Comparison of ENCODE assay signal across 13 mouse cellular contexts in the genomic region with DNA sequence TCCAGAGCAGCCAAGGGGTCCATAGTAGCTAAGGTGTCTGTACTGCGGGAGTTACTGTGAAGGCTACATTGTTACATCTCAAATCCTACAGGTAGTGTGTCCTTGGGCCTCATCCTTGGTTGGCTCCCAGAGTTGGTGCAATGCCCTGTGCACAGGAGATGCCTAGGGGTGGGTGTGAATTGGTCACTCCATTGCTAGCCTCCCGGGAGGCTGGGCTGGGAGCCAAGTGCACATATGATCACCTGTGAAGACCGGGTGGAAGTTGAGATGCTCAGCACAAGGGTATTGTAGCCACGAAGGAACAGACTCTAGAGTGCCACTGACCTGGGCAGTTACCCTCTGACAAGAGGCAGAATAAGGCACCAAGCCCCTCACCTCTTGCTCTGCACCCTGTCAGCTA. TPM values are rescaled to one million over a fixed set of nuclear protein-coding genes. Genes with fewer than 3 reads are reported as not detected.
A peak's percentile ranks its signal among the peaks of the same experiment; 100 is the strongest.
DNase-seq lines count a peak whose midpoint lies in the region; ATAC-seq and TF ChIP-seq lines count a peak whose summit lies in the region.
"Had no signal": no experiment of that assay in that cellular context is flagged by ENCODE, and none has a peak within 500 bp of the region (broad histone marks: within the 10 kb centered on the region; RNA-seq: fewer than 3 reads in every experiment).

No protein-coding gene starts in this region.

- no peak overlapping the region for H3K4me3 ChIP-seq in kidney, embryonic 16.5 days (ENCODE audit: low read length)
- no peak overlapping the region for H3K4me3 ChIP-seq in heart, postnatal 0 days (ENCODE audit: low read depth, low read length)
- H3K4me3 ChIP-seq: forebrain, embryonic 12.5 days; limb, embryonic 13.5 days had no signal

- peaks cover 53% of the 10 kb centered on the region for H3K4me1 ChIP-seq in kidney, embryonic 16.5 days (ENCODE audit: insufficient read depth, low read length)
- H3K4me1 ChIP-seq in heart, postnatal 0 days (ENCODE audit: control insufficient read depth, insufficient read depth) = peaks cover 19% of the 10 kb centered on the region

- H3K9me3 ChIP-seq in kidney, embryonic 16.5 days (ENCODE audit: low read length) = no peaks in the 10 kb centered on the region
- H3K9me3 ChIP-seq in heart, postnatal 0 days (replicated peaks; ENCODE audit: control insufficient read depth, low read length) = no peaks in the 10 kb centered on the region
- H3K9me3 ChIP-seq: forebrain, embryonic 12.5 days; limb, embryonic 13.5 days had no signal

- no peak for ATAC-seq in kidney, embryonic 16.5 days (ENCODE audit: low FRiP score, low TSS enrichment)
- ATAC-seq in heart, postnatal 0 days (ENCODE audit: insufficient read depth, low read depth) = no peak
- ATAC-seq: hindbrain, embryonic 16.5 days had no signal

- no peaks in the 10 kb centered on the region for H3K36me3 ChIP-seq in kidney, embryonic 16.5 days (ENCODE audit: insufficient read depth, low read length)
- no peaks in the 10 kb centered on the region for H3K36me3 ChIP-seq in heart, postnatal 0 days (replicated peaks; ENCODE audit: control insufficient read depth, insufficient read depth, low read length)
- H3K36me3 ChIP-seq: forebrain, embryonic 12.5 days; limb, embryonic 13.5 days had no signal

- no peak for TF ChIP-seq CTCF in heart, postnatal 0 days (IDR thresholded peaks at IDR 0.05; ENCODE audit: low read depth)

- peak; percentile 92 for DNase-seq in heart, adult 11 months
- DNase-seq in heart, postnatal 4 days = no peak
- DNase-seq in kidney, adult 9 months = no peak
- peak; percentile 38 for DNase-seq in 3T3-L1 (ENCODE audit: low read depth, low spot score)
- no peak for DNase-seq in heart, postnatal 0 days (ENCODE audit: low spot score)
- DNase-seq in B cell, adult 2 months = no peak
- no peak for DNase-seq in right cerebral cortex, adult 18-20 months
- DNase-seq: midbrain, embryonic 14.5 days had no signal

- 66% methylated on average over 4 of the region's 4 CpGs for WGBS in kidney, embryonic 16.5 days
- 43% methylated on average over 4 of the region's 4 CpGs for WGBS in heart, postnatal 0 days

- no peak overlapping the region for H3K4me2 ChIP-seq in kidney, embryonic 16.5 days (replicated peaks; ENCODE audit: low read depth, low read length)
- no peak overlapping the region for H3K4me2 ChIP-seq in heart, postnatal 0 days (ENCODE audit: low read depth, low read length)
- H3K4me2 ChIP-seq: forebrain, embryonic 12.5 days; limb, embryonic 13.5 days had no signal

- H3K27me3 ChIP-seq in kidney, embryonic 16.5 days (ENCODE audit: insufficient read depth, low read length) = no peaks in the 10 kb centered on the region
- no peaks in the 10 kb centered on the region for H3K27me3 ChIP-seq in heart, postnatal 0 days (ENCODE audit: control insufficient read depth, insufficient read depth, low read length)
- H3K27me3 ChIP-seq: forebrain, embryonic 12.5 days; limb, embryonic 13.5 days had no signal

- no peak for TF ChIP-seq EP300 in heart, postnatal 0 days (IDR thresholded peaks at IDR 0.05; ENCODE audit: low read depth)

- H3K9ac ChIP-seq in kidney, embryonic 16.5 days (replicated peaks; ENCODE audit: low read length) = no peak overlapping the region
- H3K9ac ChIP-seq in heart, postnatal 0 days (replicated peaks; ENCODE audit: low read depth, low read length) = peak overlapping the region; percentile 44; the same call in 1 of the 2 replicates
- H3K9ac ChIP-seq: forebrain, embryonic 12.5 days; limb, embryonic 13.5 days had no signal

- H3K27ac ChIP-seq in kidney, embryonic 16.5 days (ENCODE audit: low read length) = peak overlapping the region; percentile 73
- H3K27ac ChIP-seq in heart, postnatal 0 days (ENCODE audit: low read depth) = peak overlapping the region; percentile 75
- H3K27ac ChIP-seq: forebrain, embryonic 12.5 days; limb, embryonic 13.5 days had no signal

RNA-seq across cellular contexts. Expression of a gene that starts 22.3 kb away (rescaled TPM):
- 10 to 100 TPM; 78.1 to 80.5 TPM for total RNA-seq in heart, postnatal 4 days (2021)
- 82.7 and 92.4 TPM in 2 replicates for polyA plus RNA-seq in kidney, embryonic 16.5 days (2015; fragmentation: Nextera tagmentation; extraction: Ambion mirVana)
- total RNA-seq in heart, postnatal 0 days (2014; rRNA removed; ENCODE audit: low replicate concordance) = 69.3 and 80.6 TPM in 2 replicates
- polyA plus RNA-seq in heart, postnatal 0 days (2015; fragmentation: Nextera tagmentation; extraction: Ambion mirVana) = 61.3 and 65.2 TPM in 2 replicates
- total RNA-seq: CH12.LX had no signal

RNA-seq across cellular contexts. Expression of a gene that starts 58.9 kb away (rescaled TPM):
- 1 to 10 TPM; 2.5 to 3.3 TPM for total RNA-seq in heart, postnatal 4 days (2021)
- polyA plus RNA-seq in kidney, embryonic 16.5 days (2015; fragmentation: Nextera tagmentation; extraction: Ambion mirVana) = 11.8 and 12.2 TPM in 2 replicates
- 1.0 and 3.6 TPM in 2 replicates for total RNA-seq in heart, postnatal 0 days (2014; rRNA removed; ENCODE audit: low replicate concordance)
- 3.0 and 3.1 TPM in 2 replicates for polyA plus RNA-seq in heart, postnatal 0 days (2015; fragmentation: Nextera tagmentation; extraction: Ambion mirVana)
- total RNA-seq: CH12.LX had no signal

Comparison
In these comparisons a context has a peak if more than half of its experiments do, and no peak if none do; other contexts are left out.
1. DNase-seq: peak in heart, adult 11 months (single experiment) and 3T3-L1 (single experiment); none in heart, postnatal 4 days (single experiment), kidney, adult 9 months (single experiment), heart, postnatal 0 days (single experiment), B cell, adult 2 months (0 of 2) and right cerebral cortex, adult 18-20 months (single experiment).